Mouse (Mus musculus): ENCODE measurements around the gene Wdr91. TPM values are rescaled to one million over a fixed set of nuclear protein-coding genes. Genes with fewer than 3 reads are reported as not detected.

The Wdr91 gene
- polyA plus RNA-seq, 1 experiment from 2014 or later = 17.2 TPM

- peaks cover 45% of the 10 kb centered on the region for H3K4me1 ChIP-seq
- 42% methylated on average over 12 of the region's 12 CpGs for WGBS
- H3K27me3 ChIP-seq = no peaks in the 10 kb centered on the region
- H3K9ac ChIP-seq = peak overlapping the region; percentile 95; the same call in 1 of the 2 replicates
- H3K27ac ChIP-seq = peak overlapping the region; percentile 95
- H3K36me3 ChIP-seq = peaks cover 28% of the 10 kb centered on the region
- no peaks in the 10 kb centered on the region for H3K9me3 ChIP-seq
- ATAC-seq (ENCODE audit: borderline replicate concordance, extremely low read depth, low FRiP score, low TSS enrichment) = 0 out of 2 replicates have a peak, but pooled peaks have one; percentile 0
- H3K4me2 ChIP-seq = peak overlapping the region; percentile 59
- H3K4me3 ChIP-seq = no peak overlapping the region
Measured at GRCm38 (mm10) chr6:34875966-34876834, 34.5 kb downstream of the Wdr91 start.

GRCm38 (mm10) chr6:34875268-34875761 lies 35.4 kb downstream of the Wdr91 start:
- peaks cover 54% of the 10 kb centered on the region for H3K4me1 ChIP-seq
- 86% methylated on average over 15 of the region's 15 CpGs for WGBS

GRCm38 (mm10) chr6:34874101-34874921 lies 36.4 kb downstream of the Wdr91 start:
- Histone ChIP-seq H3K4me1 (peaks cover 64% of the 10 kb centered on the region), H3K36me3 (peaks cover 12% of the 10 kb centered on the region; the same call in 1 of the 2 replicates), H3K27me3 (no peaks in the 10 kb centered on the region), H3K9ac (peak overlapping the region; percentile 17; the same call in 1 of the 2 replicates), H3K9me3 (no peaks in the 10 kb centered on the region), H3K4me2 (peak overlapping the region; percentile 12; the same call in 1 of the 2 replicates), H3K4me3 (no peak overlapping the region), H3K27ac (peak overlapping the region; percentile 95)
- ATAC-seq (ENCODE audit: borderline replicate concordance, extremely low read depth, low FRiP score, low TSS enrichment) = no peak; the same call in 1 of the 2 replicates
- WGBS = 37% methylated on average over 21 of the region's 21 CpGs

More at GRCm38 (mm10) chr6:34875268-34875761, 35.4 kb downstream of the Wdr91 start:
- Histone ChIP-seq H3K9ac (0 out of 2 replicates have a peak overlapping the region, but pooled peaks have one; percentile 17), H3K9me3 (no peaks in the 10 kb centered on the region), H3K36me3 (peaks cover 20% of the 10 kb centered on the region), H3K27ac (peak overlapping the region; percentile 95), H3K27me3 (no peaks in the 10 kb centered on the region), H3K4me3 (no peak overlapping the region), H3K4me2 (no peak overlapping the region)
- ATAC-seq (ENCODE audit: borderline replicate concordance, extremely low read depth, low FRiP score, low TSS enrichment) = no peak

GRCm38 (mm10) chr6:34872871-34873270 lies 37.8 kb downstream of the Wdr91 start:
- H3K9me3 ChIP-seq = no peaks in the 10 kb centered on the region
- no peak overlapping the region for H3K9ac ChIP-seq
- no peak overlapping the region for H3K27ac ChIP-seq
- WGBS = 76% methylated on average over 10 of the region's 10 CpGs
- H3K4me3 ChIP-seq = no peak overlapping the region
- ATAC-seq (ENCODE audit: borderline replicate concordance, extremely low read depth, low FRiP score, low TSS enrichment) = no peak
- peaks cover 69% of the 10 kb centered on the region for H3K4me1 ChIP-seq
- no peak overlapping the region for H3K4me2 ChIP-seq
- H3K36me3 ChIP-seq = 0 out of 2 replicates have a peak, but pooled peaks cover 10% of the 10 kb centered on the region
- H3K27me3 ChIP-seq = no peaks in the 10 kb centered on the region

GRCm38 (mm10) chr6:34871929-34872328 lies 38.7 kb downstream of the Wdr91 start:
- WGBS = 84% methylated on average over 7 of the region's 7 CpGs
- ATAC-seq (ENCODE audit: borderline replicate concordance, extremely low read depth, low FRiP score, low TSS enrichment) = no peak
- H3K4me3 ChIP-seq = no peak overlapping the region

GRCm38 (mm10) chr6:34870724-34871123 lies 40.0 kb downstream of the Wdr91 start:
- H3K4me1 ChIP-seq = peaks cover 72% of the 10 kb centered on the region
- no peaks in the 10 kb centered on the region for H3K27me3 ChIP-seq
- H3K36me3 ChIP-seq = 0 out of 2 replicates have a peak, but pooled peaks cover 7% of the 10 kb centered on the region
- peak overlapping the region; percentile 60 for H3K27ac ChIP-seq
- 49% methylated on average over 5 of the region's 5 CpGs for WGBS
- H3K4me2 ChIP-seq = no peak overlapping the region
- no peak overlapping the region for H3K4me3 ChIP-seq
- H3K9me3 ChIP-seq = no peaks in the 10 kb centered on the region
- ATAC-seq (ENCODE audit: borderline replicate concordance, extremely low read depth, low FRiP score, low TSS enrichment) = no peak
- H3K9ac ChIP-seq = no peak overlapping the region

More at GRCm38 (mm10) chr6:34871929-34872328, 38.7 kb downstream of the Wdr91 start:
- peaks cover 73% of the 10 kb centered on the region for H3K4me1 ChIP-seq
- no peaks in the 10 kb centered on the region for H3K9me3 ChIP-seq
- H3K4me2 ChIP-seq = no peak overlapping the region
- no peak overlapping the region for H3K9ac ChIP-seq
- H3K36me3 ChIP-seq = 0 out of 2 replicates have a peak, but pooled peaks cover 10% of the 10 kb centered on the region
- H3K27me3 ChIP-seq = no peaks in the 10 kb centered on the region
- no peak overlapping the region for H3K27ac ChIP-seq

GRCm38 (mm10) chr6:34870136-34870535 lies 40.5 kb downstream of the Wdr91 start:
- H3K4me3 ChIP-seq = no peak overlapping the region
- peaks cover 72% of the 10 kb centered on the region for H3K4me1 ChIP-seq
- ATAC-seq (ENCODE audit: borderline replicate concordance, extremely low read depth, low FRiP score, low TSS enrichment) = no peak
- no peaks in the 10 kb centered on the region for H3K27me3 ChIP-seq
- H3K9ac ChIP-seq = no peak overlapping the region
- H3K36me3 ChIP-seq = 0 out of 2 replicates have a peak, but pooled peaks cover 7% of the 10 kb centered on the region
- WGBS = 75% methylated on average over 5 of the region's 5 CpGs
- no peaks in the 10 kb centered on the region for H3K9me3 ChIP-seq
- H3K27ac ChIP-seq = peak overlapping the region; percentile 32; the same call in 1 of the 2 replicates
- H3K4me2 ChIP-seq = no peak overlapping the region

GRCm38 (mm10) chr6:34869225-34869915 lies 41.3 kb downstream of the Wdr91 start:
- H3K9ac ChIP-seq = no peak overlapping the region
- no peak overlapping the region for H3K4me2 ChIP-seq
- ATAC-seq (ENCODE audit: borderline replicate concordance, extremely low read depth, low FRiP score, low TSS enrichment) = no peak
- WGBS = 32% methylated on average over 13 of the region's 13 CpGs
- peak overlapping the region; percentile 38 for H3K27ac ChIP-seq
- H3K9me3 ChIP-seq = no peaks in the 10 kb centered on the region
- 0 out of 2 replicates have a peak, but pooled peaks cover 7% of the 10 kb centered on the region for H3K36me3 ChIP-seq
- no peak overlapping the region for H3K4me3 ChIP-seq
- peaks cover 70% of the 10 kb centered on the region for H3K4me1 ChIP-seq
- H3K27me3 ChIP-seq = no peaks in the 10 kb centered on the region

GRCm38 (mm10) chr6:34868507-34869217 lies 42.0 kb downstream of the Wdr91 start:
- Histone ChIP-seq H3K4me3 (no peak overlapping the region), H3K9me3 (no peaks in the 10 kb centered on the region), H3K9ac (no peak overlapping the region), H3K36me3 (0 out of 2 replicates have a peak, but pooled peaks cover 6% of the 10 kb centered on the region), H3K27me3 (no peaks in the 10 kb centered on the region), H3K4me2 (no peak overlapping the region), H3K27ac (peak overlapping the region; percentile 38; the same call in 1 of the 2 replicates), H3K4me1 (peaks cover 69% of the 10 kb centered on the region)
- 58% methylated on average over 20 of the region's 20 CpGs for WGBS
- ATAC-seq (ENCODE audit: borderline replicate concordance, extremely low read depth, low FRiP score, low TSS enrichment) = no peak

- H3K9ac ChIP-seq = no peak overlapping the region
- peaks cover 75% of the 10 kb centered on the region for H3K4me1 ChIP-seq
- 66% methylated on average over 10 of the region's 10 CpGs for WGBS
- H3K36me3 ChIP-seq = no peaks in the 10 kb centered on the region
- ATAC-seq (ENCODE audit: borderline replicate concordance, extremely low read depth, low FRiP score, low TSS enrichment) = no peak
- no peak overlapping the region for H3K4me3 ChIP-seq
- no peaks in the 10 kb centered on the region for H3K9me3 ChIP-seq
- no peaks in the 10 kb centered on the region for H3K27me3 ChIP-seq
- no peak overlapping the region for H3K4me2 ChIP-seq
- H3K27ac ChIP-seq = 0 out of 2 replicates have a peak overlapping the region, but pooled peaks have one; percentile 38
Measured at GRCm38 (mm10) chr6:34867995-34868350, 42.7 kb downstream of the Wdr91 start.

All from lung, embryonic 15.5 days (tissue).